Mouse (Mus musculus): Measurements from ENCODE around the gene Kdm6b. TPM values are rescaled to one million over a fixed set of nuclear protein-coding genes. Genes with fewer than 3 reads are reported as not detected.

Gene Kdm6b
- total and polyA plus RNA-seq, 3 experiments, result 0.66 to 7.2 (median 5.7) TPM

Other genes starting within 250 kb of the Kdm6b start
- gene Alox8, start 215.8 kb downstream of the Kdm6b start, total RNA-seq (2012; rRNA removed), result 0.30 and 0.50 TPM in 2 replicates
- not detected in 2 replicates for gene Alox8, start 215.8 kb downstream of the Kdm6b start, total RNA-seq (2014; rRNA removed)
- gene Alox8, start 215.8 kb downstream of the Kdm6b start, polyA plus RNA-seq (2012; ENCODE audit: insufficient read length, low read depth), result 0.10 TPM in 1 of 2 replicates, not detected in the other
- not detected in 2 replicates for gene Gucy2e, start 176.6 kb downstream of the Kdm6b start, total RNA-seq (2012; rRNA removed)
- 0.03 TPM in 1 of 2 replicates, not detected in the other for gene Gucy2e, start 176.6 kb downstream of the Kdm6b start, total RNA-seq (2014; rRNA removed)
- gene Gucy2e, start 176.6 kb downstream of the Kdm6b start, polyA plus RNA-seq (2012; ENCODE audit: insufficient read length, low read depth), result not detected in 2 replicates
- gene Cntrob, start 89.9 kb downstream of the Kdm6b start, total RNA-seq (2012; rRNA removed), result 18.5 and 18.9 TPM in 2 replicates
- gene Cntrob, start 89.9 kb downstream of the Kdm6b start, total RNA-seq (2014; rRNA removed), result 16.4 and 22.0 TPM in 2 replicates
- gene Cntrob, start 89.9 kb downstream of the Kdm6b start, polyA plus RNA-seq (2012; ENCODE audit: insufficient read length, low read depth), result 36.6 and 41.5 TPM in 2 replicates
- gene Trappc1, start 89.7 kb downstream of the Kdm6b start, total RNA-seq (2012; rRNA removed), result 75.0 and 85.4 TPM in 2 replicates
- 102 TPM in 2 replicates for gene Trappc1, start 89.7 kb downstream of the Kdm6b start, total RNA-seq (2014; rRNA removed)
- gene Trappc1, start 89.7 kb downstream of the Kdm6b start, polyA plus RNA-seq (2012; ENCODE audit: insufficient read length, low read depth), result 101 and 124 TPM in 2 replicates
- gene Kcnab3, start 87.4 kb downstream of the Kdm6b start, total RNA-seq (2012; rRNA removed), result 0.67 and 1.1 TPM in 2 replicates
- 0.31 TPM in 1 of 2 replicates, not detected in the other for gene Kcnab3, start 87.4 kb downstream of the Kdm6b start, total RNA-seq (2014; rRNA removed)
- 0.38 and 0.39 TPM in 2 replicates for gene Kcnab3, start 87.4 kb downstream of the Kdm6b start, polyA plus RNA-seq (2012; ENCODE audit: insufficient read length, low read depth)
- 0.30 and 0.34 TPM in 2 replicates for gene Rnf227, start 73.2 kb downstream of the Kdm6b start, total RNA-seq (2012; rRNA removed)
- not detected in 2 replicates for gene Rnf227, start 73.2 kb downstream of the Kdm6b start, total RNA-seq (2014; rRNA removed)
- 0.21 TPM in 1 of 2 replicates, not detected in the other for gene Rnf227, start 73.2 kb downstream of the Kdm6b start, polyA plus RNA-seq (2012; ENCODE audit: insufficient read length, low read depth)
- gene Chd3, start 44.3 kb downstream of the Kdm6b start, total RNA-seq (2012; rRNA removed), result 66.4 and 69.6 TPM in 2 replicates
- 30.6 and 31.9 TPM in 2 replicates for gene Chd3, start 44.3 kb downstream of the Kdm6b start, total RNA-seq (2014; rRNA removed)
- 87.1 and 92.0 TPM in 2 replicates for gene Chd3, start 44.3 kb downstream of the Kdm6b start, polyA plus RNA-seq (2012; ENCODE audit: insufficient read length, low read depth)
- gene Naa38, start 18.2 kb downstream of the Kdm6b start, total RNA-seq (2012; rRNA removed), result 193 and 208 TPM in 2 replicates
- 161 and 201 TPM in 2 replicates for gene Naa38, start 18.2 kb downstream of the Kdm6b start, total RNA-seq (2014; rRNA removed)
- 137 and 153 TPM in 2 replicates for gene Naa38, start 18.2 kb downstream of the Kdm6b start, polyA plus RNA-seq (2012; ENCODE audit: insufficient read length, low read depth)
- gene Cyb5d1, start 18.0 kb downstream of the Kdm6b start, total RNA-seq (2012; rRNA removed), result 28.4 and 37.4 TPM in 2 replicates
- 27.3 and 29.3 TPM in 2 replicates for gene Cyb5d1, start 18.0 kb downstream of the Kdm6b start, total RNA-seq (2014; rRNA removed)
- 29.5 and 33.2 TPM in 2 replicates for gene Cyb5d1, start 18.0 kb downstream of the Kdm6b start, polyA plus RNA-seq (2012; ENCODE audit: insufficient read length, low read depth)
- gene Tmem88, start 15.4 kb downstream of the Kdm6b start, total RNA-seq (2012; rRNA removed), result 0.25 and 0.38 TPM in 2 replicates
- gene Tmem88, start 15.4 kb downstream of the Kdm6b start, total RNA-seq (2014; rRNA removed), result not detected in 2 replicates
- 0.16 and 0.22 TPM in 2 replicates for gene Tmem88, start 15.4 kb downstream of the Kdm6b start, polyA plus RNA-seq (2012; ENCODE audit: insufficient read length, low read depth)
- gene Dnah2, start 135.4 kb upstream of the Kdm6b start, total RNA-seq (2012; rRNA removed), result under 0.01 TPM in 1 of 2 replicates, not detected in the other
- gene Dnah2, start 135.4 kb upstream of the Kdm6b start, total RNA-seq (2014; rRNA removed), result not detected in 2 replicates
- 0.03 and 0.04 TPM in 2 replicates for gene Dnah2, start 135.4 kb upstream of the Kdm6b start, polyA plus RNA-seq (2012; ENCODE audit: insufficient read length, low read depth)
- gene Efnb3, start 146.5 kb upstream of the Kdm6b start, total RNA-seq (2012; rRNA removed), result 1.1 and 1.3 TPM in 2 replicates
- gene Efnb3, start 146.5 kb upstream of the Kdm6b start, total RNA-seq (2014; rRNA removed), result 0.56 and 1.0 TPM in 2 replicates
- gene Efnb3, start 146.5 kb upstream of the Kdm6b start, polyA plus RNA-seq (2012; ENCODE audit: insufficient read length, low read depth), result 2.7 and 2.8 TPM in 2 replicates
- gene Wrap53, start 166.6 kb upstream of the Kdm6b start, total RNA-seq (2012; rRNA removed), result 34.2 and 40.8 TPM in 2 replicates
- gene Wrap53, start 166.6 kb upstream of the Kdm6b start, total RNA-seq (2014; rRNA removed), result 25.4 and 26.4 TPM in 2 replicates
- gene Wrap53, start 166.6 kb upstream of the Kdm6b start, polyA plus RNA-seq (2012; ENCODE audit: insufficient read length, low read depth), result 35.3 and 36.0 TPM in 2 replicates
- gene Trp53, start 166.7 kb upstream of the Kdm6b start, total RNA-seq (2012; rRNA removed), result 104 and 107 TPM in 2 replicates
- gene Trp53, start 166.7 kb upstream of the Kdm6b start, total RNA-seq (2014; rRNA removed), result 15.7 and 24.9 TPM in 2 replicates
- 309 and 372 TPM in 2 replicates for gene Trp53, start 166.7 kb upstream of the Kdm6b start, polyA plus RNA-seq (2012; ENCODE audit: insufficient read length, low read depth)
- not detected in 2 replicates for gene Atp1b2, start 192.3 kb upstream of the Kdm6b start, total RNA-seq (2012; rRNA removed)
- not detected in 2 replicates for gene Atp1b2, start 192.3 kb upstream of the Kdm6b start, total RNA-seq (2014; rRNA removed)
- gene Atp1b2, start 192.3 kb upstream of the Kdm6b start, polyA plus RNA-seq (2012; ENCODE audit: insufficient read length, low read depth), result 0.09 and 0.11 TPM in 2 replicates
- not detected in 2 replicates for gene Shbg, start 204.2 kb upstream of the Kdm6b start, total RNA-seq (2012; rRNA removed)
- not detected in 2 replicates for gene Shbg, start 204.2 kb upstream of the Kdm6b start, total RNA-seq (2014; rRNA removed)
- gene Shbg, start 204.2 kb upstream of the Kdm6b start, polyA plus RNA-seq (2012; ENCODE audit: insufficient read length, low read depth), result not detected in 2 replicates
- 0.38 TPM in 1 of 2 replicates, not detected in the other for gene Sat2, start 208.3 kb upstream of the Kdm6b start, total RNA-seq (2012; rRNA removed)
- not detected in 2 replicates for gene Sat2, start 208.3 kb upstream of the Kdm6b start, total RNA-seq (2014; rRNA removed)
- gene Sat2, start 208.3 kb upstream of the Kdm6b start, polyA plus RNA-seq (2012; ENCODE audit: insufficient read length, low read depth), result not detected in 2 replicates
- gene Fxr2, start 219.3 kb upstream of the Kdm6b start, total RNA-seq (2012; rRNA removed), result 96.4 and 104 TPM in 2 replicates
- 83.3 and 101 TPM in 2 replicates for gene Fxr2, start 219.3 kb upstream of the Kdm6b start, total RNA-seq (2014; rRNA removed)
- 90.5 and 103 TPM in 2 replicates for gene Fxr2, start 219.3 kb upstream of the Kdm6b start, polyA plus RNA-seq (2012; ENCODE audit: insufficient read length, low read depth)
- gene Sox15, start 241.6 kb upstream of the Kdm6b start, total RNA-seq (2012; rRNA removed), result 0.17 and 0.34 TPM in 2 replicates
- gene Sox15, start 241.6 kb upstream of the Kdm6b start, total RNA-seq (2014; rRNA removed), result not detected in 2 replicates
- gene Sox15, start 241.6 kb upstream of the Kdm6b start, polyA plus RNA-seq (2012; ENCODE audit: insufficient read length, low read depth), result 0.48 and 0.54 TPM in 2 replicates
- gene Mpdu1, start 249.0 kb upstream of the Kdm6b start, total RNA-seq (2012; rRNA removed), result 110 and 150 TPM in 2 replicates
- gene Mpdu1, start 249.0 kb upstream of the Kdm6b start, total RNA-seq (2014; rRNA removed), result 175 and 210 TPM in 2 replicates
- 185 and 210 TPM in 2 replicates for gene Mpdu1, start 249.0 kb upstream of the Kdm6b start, polyA plus RNA-seq (2012; ENCODE audit: insufficient read length, low read depth)